Mouse (Mus musculus) brain, embryonic 14.5 days (tissue): ENCODE measurements at regions not wholly inside any gene's neighbourhood (a gene's known extent, or its start where the extent isn't known, plus 50 kb on each side); places are given as distances from the start of the nearest gene placed in this dataset.

Source experiments
- CTCF ChIP-seq: fragments of 200-500 bp; IDR thresholded peaks from 2 replicates; pipeline ENCODE4 v1.5.1; 2012; ENCODE audit warnings: inconsistent platforms, mild to moderate bottlenecking, moderate library complexity, borderline replicate concordance; ENCODE audit not compliant: insufficient read depth, insufficient read length; ENCODE audit errors: extremely low read depth
- POLR2A ChIP-seq: fragments of 200-500 bp; IDR thresholded peaks from 2 replicates; pipeline ENCODE4 v1.6.1; 2012; ENCODE audit warnings: mild to moderate bottlenecking, inconsistent platforms, borderline replicate concordance; ENCODE audit not compliant: poor library complexity, insufficient read depth, insufficient read length, severe bottlenecking; ENCODE audit errors: extremely low read depth

DNA sequence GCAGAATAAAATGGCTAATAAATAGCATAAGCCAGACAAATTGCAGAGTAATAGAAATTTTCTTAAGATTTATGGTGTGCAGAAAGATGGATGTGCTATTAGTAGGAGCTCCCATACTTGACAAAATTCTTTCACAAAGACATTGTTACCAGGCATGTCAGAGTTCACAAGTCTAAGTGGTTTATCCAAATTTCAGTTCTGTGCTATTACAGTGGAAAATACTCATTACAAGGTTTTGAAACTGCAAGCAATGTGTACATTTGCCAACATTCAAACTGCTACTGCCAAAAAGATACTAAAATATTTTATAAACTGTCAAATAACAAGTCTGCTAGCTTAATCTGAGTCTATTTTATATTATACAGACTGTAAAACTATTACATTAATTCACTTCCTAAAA is 1550.2 kb upstream of the Acvr2a start:
- TF ChIP-seq POLR2A (no peak), CTCF (no peak)
